Mouse (Mus musculus) common myeloid progenitor, adult 5-6 weeks (primary cell): ENCODE measurements around the gene Gm382. TPM values are rescaled to one million over a fixed set of nuclear protein-coding genes. Genes with fewer than 3 reads are reported as not detected.

Source experiments
- ATAC-seq: replicated peaks from 2 replicates; pipeline ENCODE4 v1.8.0; 2016; ENCODE audit warnings: low read depth, mild to moderate bottlenecking, moderate TSS enrichment, inconsistent platforms; ENCODE audit not compliant: poor library complexity, severe bottlenecking
- total RNA-seq: library from RNA; stranded (forward); fragments of 200-1000, 187-1606 nt; gene quantifications from 2 replicates; pipeline ENCODE4 v1.2.3, GENCODE M21; 2017

Gene Gm382
- total RNA-seq, result not detected in 2 replicates

GRCm38 (mm10) chrX:127039672-127040071 lies at the start of gene Gm382:
Gene Gm382 (plus strand): TSS chrX:127039972.
- ATAC-seq, result no peak

- no peak for ATAC-seq
Observed at GRCm38 (mm10) chrX:127070179-127070578, 30.4 kb downstream of the Gm382 start.

GRCm38 (mm10) chrX:127091282-127091681 lies 51.5 kb downstream of the Gm382 start:
- no peak for ATAC-seq

GRCm38 (mm10) chrX:127093036-127093435 lies 53.3 kb downstream of the Gm382 start:
- ATAC-seq, result no peak

GRCm38 (mm10) chrX:127093961-127094360 lies 54.2 kb downstream of the Gm382 start:
- ATAC-seq, result no peak

- no peak for ATAC-seq
Observed at GRCm38 (mm10) chrX:127104341-127104740, 64.6 kb downstream of the Gm382 start.

Other genes with a start within 250 kb of the Gm382 start
- gene 4932411N23Rik, start 224.1 kb upstream of the Gm382 start, total RNA-seq, result not detected in 2 replicates